Mouse (Mus musculus) spleen, postnatal 4 days (tissue): Measurements from ENCODE around the gene Slc38a11.

Source experiments
- DNase-seq, 2 experiments: peaks; one replicate each; pipeline ENCODE4 v3.0.0; 2022; ENCODE audit warnings: low spot score in 2 of 2

The Slc38a11 gene

DNA sequence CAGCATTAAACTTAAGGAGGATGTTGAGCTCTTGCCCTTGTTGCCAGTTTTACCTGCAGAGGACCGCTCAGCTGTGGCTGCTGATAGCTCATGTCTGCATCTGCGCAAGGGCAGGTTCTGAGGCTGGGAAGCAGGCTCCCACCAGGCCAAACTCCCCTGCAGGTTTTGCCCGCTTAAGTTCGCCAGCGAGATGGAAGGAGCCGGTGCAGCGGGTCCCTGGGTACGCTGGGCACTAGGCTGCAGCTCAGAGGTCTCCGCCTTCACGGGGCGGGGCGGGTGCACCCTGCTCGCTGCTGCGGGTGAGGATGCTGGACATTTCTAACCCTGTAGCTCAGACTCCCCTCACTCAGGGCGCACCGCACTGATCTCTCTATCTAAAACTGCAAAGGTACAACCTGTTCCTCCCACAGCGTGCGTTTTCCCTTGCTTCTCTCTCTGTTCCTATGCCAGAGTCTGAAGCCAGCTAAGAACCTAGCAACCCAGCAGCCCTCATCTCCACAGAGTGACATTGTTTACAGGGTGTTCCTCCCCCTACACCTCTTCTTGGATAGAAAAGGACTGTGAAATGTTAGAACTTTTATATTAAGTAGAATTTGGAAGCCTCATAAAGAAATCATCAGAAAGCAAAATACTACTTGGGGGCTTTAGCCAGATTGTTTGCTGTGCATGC is at the start of gene Slc38a11:
Gene Slc38a11, minus strand, starts transcription at position 207 of the 670 bp plus-strand sequence.
- DNase-seq, result no peak

DNA sequence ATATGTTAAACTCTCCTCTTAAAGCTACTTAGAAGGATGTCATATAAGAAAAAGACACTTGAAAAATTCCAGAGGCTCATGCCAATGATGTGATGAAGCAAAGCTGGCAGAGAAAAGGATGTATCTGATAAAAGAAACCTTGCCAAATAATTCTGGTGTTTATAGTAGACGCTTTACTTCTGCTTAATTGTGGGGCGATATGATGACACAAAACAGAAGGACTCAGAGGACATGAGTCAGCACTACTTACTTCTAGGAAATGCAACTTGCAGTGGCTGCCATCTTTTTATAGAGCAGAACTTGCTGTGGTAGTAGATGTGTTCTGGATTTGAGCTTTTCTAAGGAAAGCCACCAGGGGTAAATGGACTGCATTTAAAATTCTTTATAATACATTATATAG is 43.3 kb upstream of the Slc38a11 start:
- no peak for DNase-seq

GRCm38 (mm10) chr2:65405407-65405806 is 41.6 kb upstream of the Slc38a11 start:
- DNase-seq, result no peak

GRCm38 (mm10) chr2:65402001-65402400 is 38.2 kb upstream of the Slc38a11 start:
- DNase-seq, result no peak

GRCm38 (mm10) chr2:65399938-65400337 is 36.1 kb upstream of the Slc38a11 start:
- no peak for DNase-seq

DNA sequence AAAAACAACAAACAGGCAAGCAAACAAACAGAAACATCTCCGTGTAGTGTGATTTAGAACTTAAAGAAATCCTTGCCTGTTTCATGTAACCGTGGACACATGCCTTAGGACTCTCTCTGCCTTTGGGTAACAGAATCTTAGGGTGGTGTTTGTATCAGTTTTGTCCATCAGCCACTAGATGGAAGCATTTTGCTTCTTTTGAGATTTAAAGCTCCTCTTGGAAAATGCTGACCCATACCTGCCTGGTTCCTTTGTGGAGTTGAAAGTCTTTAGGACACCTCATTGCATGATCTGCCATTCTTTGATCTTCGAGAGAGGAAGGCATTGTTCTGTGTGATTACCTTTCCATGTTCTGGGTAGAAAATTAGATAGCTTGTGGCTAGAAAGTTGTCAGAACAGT is 32.3 kb upstream of the Slc38a11 start:
- DNase-seq, result no peak

- no peak for DNase-seq
These were observed 29.2 kb upstream of the Slc38a11 start for GRCm38 (mm10) chr2:65393061-65393460.

GRCm38 (mm10) chr2:65391322-65391721 is 27.5 kb upstream of the Slc38a11 start:
- DNase-seq, result no peak

GRCm38 (mm10) chr2:65384815-65385214 is 21.0 kb upstream of the Slc38a11 start:
- DNase-seq, result no peak

GRCm38 (mm10) chr2:65382485-65382884 is 18.7 kb upstream of the Slc38a11 start:
- DNase-seq, result no peak

DNA sequence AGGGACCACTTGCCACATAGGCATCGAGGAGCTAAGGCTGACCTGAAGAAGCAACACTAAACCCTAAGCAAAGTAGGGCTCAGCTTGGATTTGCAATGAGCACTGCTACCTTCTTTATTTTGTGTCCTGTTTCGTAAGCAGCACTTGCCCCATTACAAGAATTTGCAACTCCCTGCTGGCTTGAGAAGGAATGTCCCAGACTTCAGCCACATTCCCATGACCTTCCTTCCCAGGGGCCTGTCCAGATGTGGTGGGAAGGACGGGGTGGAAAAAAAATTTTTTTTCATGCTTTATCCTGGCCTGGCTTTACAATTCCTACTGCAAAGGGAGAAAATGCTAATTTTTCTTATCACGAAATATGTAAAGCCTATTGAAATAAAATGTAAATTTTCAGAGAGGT is 14.6 kb upstream of the Slc38a11 start:
- DNase-seq, result no peak

DNA sequence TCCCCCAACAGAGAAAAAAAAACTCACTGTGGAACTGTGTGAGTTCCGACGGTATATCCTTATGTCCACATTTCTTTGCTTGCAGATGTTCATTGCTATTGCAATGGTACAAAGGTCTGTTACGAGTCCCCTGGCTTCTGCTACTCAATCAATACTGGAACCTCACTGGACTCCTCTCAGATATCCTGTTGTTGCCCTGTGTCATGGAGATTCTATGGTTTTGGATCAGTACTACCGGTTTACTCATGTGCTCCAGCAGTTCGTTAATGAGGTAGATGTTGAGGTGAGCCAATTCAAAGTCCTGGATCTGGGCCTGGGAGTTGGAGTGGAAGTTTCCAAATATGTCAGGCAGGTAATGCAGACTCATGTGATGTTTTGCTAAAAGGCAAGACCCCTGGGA is 10.6 kb upstream of the Slc38a11 start:
- DNase-seq, result no peak

GRCm38 (mm10) chr2:65373076-65373475 is 9.2 kb upstream of the Slc38a11 start:
- DNase-seq, result no peak

DNA sequence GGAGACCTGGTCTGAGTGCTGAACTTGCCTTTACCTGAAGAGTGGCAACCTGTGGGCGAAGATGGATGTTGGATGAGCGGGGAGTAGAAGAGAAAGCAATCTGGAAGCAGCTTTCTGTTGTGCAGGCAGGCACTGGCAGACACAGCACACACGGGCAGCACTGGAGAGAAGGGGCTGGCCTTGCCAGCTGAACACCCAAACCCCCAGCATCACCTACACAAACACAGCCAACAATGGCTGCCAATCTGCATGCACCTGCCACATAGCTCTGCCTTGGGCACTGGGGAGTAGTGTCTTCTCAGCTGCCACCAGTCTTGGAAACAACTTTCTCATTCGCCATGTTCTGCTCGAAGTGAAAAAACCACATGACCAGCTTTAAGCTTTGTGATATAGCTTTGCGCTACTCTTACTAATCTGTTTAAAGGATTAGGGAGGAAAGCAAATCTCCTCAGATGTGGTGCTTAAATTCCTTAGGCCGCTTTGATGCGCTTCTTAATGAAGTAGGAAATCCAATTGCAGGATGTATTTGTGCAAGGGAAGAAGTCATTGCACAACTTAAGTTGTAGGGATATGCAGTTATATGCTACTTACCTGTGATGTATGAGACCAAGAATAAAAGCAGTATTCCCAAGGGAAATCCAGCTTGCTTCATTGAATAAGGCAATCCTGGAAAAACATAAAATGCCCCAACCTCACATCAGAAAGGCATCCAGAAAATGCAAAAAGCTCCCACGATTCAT is 2.9 kb downstream of the Slc38a11 start:
- no peak for DNase-seq

DNA sequence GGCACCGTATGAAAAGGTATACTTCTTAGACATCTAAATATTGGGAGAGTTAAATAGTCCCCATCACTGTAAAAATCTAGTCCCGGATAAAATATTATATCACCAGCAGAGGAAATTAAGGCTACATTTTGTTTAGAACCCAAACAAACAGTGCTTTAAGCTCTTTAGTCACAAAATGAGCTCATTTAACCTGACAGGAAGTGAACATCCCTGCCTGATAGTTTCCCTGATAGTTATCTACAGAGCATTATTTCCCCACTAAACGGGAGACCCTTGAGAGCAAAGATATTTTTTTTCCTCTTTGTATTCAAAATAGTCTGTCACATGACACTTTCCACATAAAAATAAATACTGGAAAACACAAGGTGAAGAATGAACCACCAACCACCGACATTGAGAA is 16.5 kb downstream of the Slc38a11 start:
- DNase-seq, result no peak

DNA sequence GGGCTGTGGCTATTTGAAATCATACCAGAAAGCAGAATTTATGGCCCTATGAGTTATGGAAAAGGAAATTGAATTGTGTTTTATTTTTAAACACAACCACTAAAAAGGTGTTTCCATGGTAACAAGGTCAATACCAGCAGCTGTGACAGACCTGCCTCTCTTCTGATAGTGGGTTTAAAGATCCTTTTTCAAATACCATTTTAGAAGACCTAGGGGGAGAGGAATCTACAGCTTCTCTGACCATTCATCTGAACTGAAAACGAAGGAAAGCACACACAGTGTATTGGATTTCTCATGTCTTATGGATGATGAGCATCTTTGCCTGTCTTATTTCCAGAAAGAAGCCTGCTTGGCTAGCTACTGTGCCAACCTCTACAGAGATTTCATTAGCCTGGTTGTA is 16.9 kb downstream of the Slc38a11 start:
- no peak for DNase-seq

- DNase-seq, result no peak
These were observed 17.8 kb downstream of the Slc38a11 start for GRCm38 (mm10) chr2:65346037-65346436.

DNA sequence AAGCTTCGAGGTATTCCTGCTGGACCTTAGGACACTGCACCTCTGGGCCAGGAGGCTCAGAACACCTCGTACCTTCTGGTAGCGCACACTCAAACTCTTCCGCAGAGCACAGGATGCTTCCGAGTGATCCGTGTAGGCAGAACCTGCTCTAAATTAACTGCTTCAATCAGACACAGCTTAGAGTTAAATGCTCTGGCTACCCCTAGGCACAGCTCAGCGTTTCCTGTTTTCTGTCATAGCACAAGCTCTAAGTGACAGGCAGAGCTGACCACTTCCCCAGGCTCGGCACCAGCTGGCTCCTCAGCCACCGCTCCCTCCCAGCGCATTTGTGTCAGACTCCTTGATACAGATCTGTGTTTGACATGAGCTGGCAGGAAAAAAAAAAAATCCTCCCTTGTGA is 21.8 kb downstream of the Slc38a11 start:
- peak; percentile 44 to 61 for DNase-seq

- no peak for DNase-seq
These were observed 23.0 kb downstream of the Slc38a11 start for GRCm38 (mm10) chr2:65340839-65341238.

DNA sequence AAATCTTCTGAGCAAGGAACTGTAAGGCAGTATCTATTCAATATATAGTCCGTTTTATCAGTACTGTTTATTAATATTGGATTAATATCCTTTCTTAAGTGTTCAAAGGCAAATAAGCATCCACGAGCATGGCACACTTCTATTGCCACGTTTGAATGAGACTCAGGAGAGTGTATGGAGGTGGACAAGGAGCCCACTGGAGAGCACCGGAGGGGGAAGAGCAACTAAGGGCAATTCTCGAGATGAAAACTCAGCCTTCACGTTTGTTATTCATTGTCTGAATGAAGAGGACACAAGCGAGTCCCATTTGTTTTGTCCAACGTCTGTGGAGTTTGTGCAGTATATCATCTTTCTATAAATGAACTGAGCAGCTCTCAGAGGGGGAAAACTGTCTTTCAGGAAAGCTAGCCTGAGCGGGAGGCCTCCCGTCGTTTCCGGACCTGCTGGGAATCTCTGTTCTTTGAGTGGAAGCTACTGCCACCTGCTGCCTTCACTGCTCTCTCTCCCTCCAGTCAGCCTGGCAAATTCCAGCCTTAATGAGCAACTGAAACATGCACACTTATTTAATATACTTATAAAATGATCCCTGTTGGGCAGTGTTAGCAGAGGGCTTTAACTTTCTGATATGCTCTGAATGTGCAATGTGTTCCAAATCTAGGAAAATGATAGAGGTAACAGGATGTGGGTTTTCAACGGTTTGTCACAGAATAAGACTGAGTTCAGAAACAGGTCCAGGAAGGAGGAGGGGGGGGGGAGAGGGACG is 26.3 kb downstream of the Slc38a11 start:
- no peak for DNase-seq

GRCm38 (mm10) chr2:65336608-65337007 is 27.2 kb downstream of the Slc38a11 start:
- DNase-seq, result no peak

DNA sequence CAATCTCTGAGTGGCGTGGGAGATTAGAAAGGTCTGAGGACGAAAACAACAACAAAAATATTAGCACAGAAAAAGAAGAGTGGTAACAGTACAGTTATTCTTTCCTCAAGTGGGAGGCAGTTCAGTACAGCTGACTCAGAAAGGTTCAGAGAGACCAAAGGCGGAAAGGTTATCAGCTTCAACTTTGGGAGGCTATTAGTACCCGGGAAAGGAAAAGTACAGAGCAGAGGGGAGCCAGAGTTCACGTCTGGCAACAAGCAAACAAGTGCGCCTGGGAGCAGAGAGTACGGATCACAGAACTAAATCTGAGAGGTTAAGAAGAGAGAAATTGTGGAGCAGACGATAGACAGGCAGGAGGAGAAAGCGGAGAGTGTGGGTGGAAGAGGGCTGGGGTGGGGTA is 29.7 kb downstream of the Slc38a11 start:
- DNase-seq, result no peak

GRCm38 (mm10) chr2:65331321-65331720 is 32.5 kb downstream of the Slc38a11 start:
- DNase-seq, result peak; percentile 57 to 73
